Mouse (Mus musculus): Measurements from ENCODE around the gene Tmcc3. TPM values are rescaled to one million over a fixed set of nuclear protein-coding genes. Genes with fewer than 3 reads are reported as not detected.

Tmcc3 gene
- polyA plus RNA-seq, 1 experiment from 2014 or later = 17.5 TPM

DNA sequence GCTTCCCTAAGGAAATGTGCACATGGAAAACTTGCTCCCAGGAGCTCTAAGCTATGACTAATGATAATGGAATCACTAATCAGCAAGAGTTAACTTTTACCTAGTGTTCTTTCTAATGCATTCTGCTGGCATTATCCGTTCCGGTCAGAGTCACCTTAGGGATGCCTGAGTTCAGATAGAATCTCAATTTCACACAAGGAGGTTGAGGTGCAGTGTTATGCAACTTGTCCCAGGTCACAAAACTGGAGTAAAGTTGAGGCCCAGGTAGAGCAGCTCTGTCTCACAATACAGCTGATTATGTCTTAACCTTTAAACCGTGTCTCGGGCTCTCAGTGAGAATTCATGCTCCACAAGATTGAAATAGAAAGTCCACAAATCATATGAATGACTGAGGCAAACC is 177.8 kb downstream of the Tmcc3 start:
- Histone ChIP-seq H3K9me3 (no peaks in the 10 kb centered on the region), H3K4me1 (peaks cover 10% of the 10 kb centered on the region), H3K4me2 (no peak overlapping the region), H3K9ac (no peak overlapping the region), H3K4me3 (no peak overlapping the region), H3K27ac (no peak overlapping the region), H3K36me3 (no peaks in the 10 kb centered on the region), H3K27me3 (no peaks in the 10 kb centered on the region)
- no peak for ATAC-seq (ENCODE audit: insufficient number of reproducible peaks, low FRiP score, low TSS enrichment, low read depth)
- WGBS = 64% methylated on average over 4 of the region's 4 CpGs

DNA sequence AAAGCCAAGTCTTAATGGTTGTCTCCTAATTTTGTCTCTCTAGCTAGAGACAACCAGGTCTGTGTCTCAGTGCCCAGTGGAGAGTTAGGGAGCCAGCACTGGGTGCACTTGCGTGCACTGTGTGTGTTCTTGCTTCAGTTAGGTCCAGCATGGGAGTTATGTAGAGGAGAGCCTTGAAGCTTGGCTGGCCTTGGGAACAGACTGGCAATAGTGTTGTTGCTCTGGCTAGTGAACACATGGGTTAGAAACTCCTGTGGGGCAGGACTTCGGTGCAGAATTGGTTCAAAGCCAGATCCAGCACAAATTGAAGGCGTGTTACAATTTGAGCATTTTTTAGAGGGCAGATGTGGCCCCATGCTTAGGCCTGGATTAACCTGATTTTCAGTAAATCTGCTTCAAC is 179.3 kb downstream of the Tmcc3 start:
- H3K9ac ChIP-seq = no peak overlapping the region
- no peak for ATAC-seq (ENCODE audit: insufficient number of reproducible peaks, low FRiP score, low TSS enrichment, low read depth)
- H3K4me2 ChIP-seq = no peak overlapping the region
- H3K36me3 ChIP-seq = no peaks in the 10 kb centered on the region
- H3K9me3 ChIP-seq = no peaks in the 10 kb centered on the region
- no peaks in the 10 kb centered on the region for H3K27me3 ChIP-seq
- 53% methylated on average over 3 of the region's 3 CpGs for WGBS
- H3K4me1 ChIP-seq = peaks cover 15% of the 10 kb centered on the region
- H3K4me3 ChIP-seq = no peak overlapping the region
- H3K27ac ChIP-seq = no peak overlapping the region

DNA sequence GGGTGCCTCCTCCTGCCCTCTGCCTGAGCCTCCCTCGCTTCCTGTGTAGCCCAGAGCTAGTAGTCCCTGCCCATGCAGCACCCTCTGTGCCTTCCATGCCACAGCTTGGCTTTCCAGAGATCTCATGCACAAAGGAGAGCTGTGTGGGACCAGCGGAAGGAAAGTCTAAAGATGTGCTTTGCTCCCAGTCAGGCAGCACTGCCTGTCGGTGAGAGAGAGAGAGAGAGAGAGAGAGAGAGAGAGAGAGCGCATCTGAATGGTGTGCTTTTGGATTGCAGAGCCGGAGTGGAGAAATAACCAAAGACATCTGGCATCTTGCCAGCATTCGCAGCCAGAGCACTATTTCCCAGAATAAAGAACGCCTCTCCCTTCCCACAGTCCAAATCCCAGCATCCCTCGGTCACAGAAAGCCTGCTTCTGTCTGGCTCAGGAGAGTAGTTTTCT is 182.7 kb downstream of the Tmcc3 start:
- no peak overlapping the region for H3K4me3 ChIP-seq
- H3K4me1 ChIP-seq = peaks cover 19% of the 10 kb centered on the region
- no peak overlapping the region for H3K9ac ChIP-seq
- no peaks in the 10 kb centered on the region for H3K9me3 ChIP-seq
- 23% methylated on average over 8 of the region's 8 CpGs for WGBS
- no peak overlapping the region for H3K4me2 ChIP-seq
- no peaks in the 10 kb centered on the region for H3K36me3 ChIP-seq
- ATAC-seq (ENCODE audit: insufficient number of reproducible peaks, low FRiP score, low TSS enrichment, low read depth) = peak; percentile 37; the same call in 1 of the 2 replicates
- H3K27ac ChIP-seq = peak overlapping the region; percentile 48; the same call in 1 of the 2 replicates
- no peaks in the 10 kb centered on the region for H3K27me3 ChIP-seq

DNA sequence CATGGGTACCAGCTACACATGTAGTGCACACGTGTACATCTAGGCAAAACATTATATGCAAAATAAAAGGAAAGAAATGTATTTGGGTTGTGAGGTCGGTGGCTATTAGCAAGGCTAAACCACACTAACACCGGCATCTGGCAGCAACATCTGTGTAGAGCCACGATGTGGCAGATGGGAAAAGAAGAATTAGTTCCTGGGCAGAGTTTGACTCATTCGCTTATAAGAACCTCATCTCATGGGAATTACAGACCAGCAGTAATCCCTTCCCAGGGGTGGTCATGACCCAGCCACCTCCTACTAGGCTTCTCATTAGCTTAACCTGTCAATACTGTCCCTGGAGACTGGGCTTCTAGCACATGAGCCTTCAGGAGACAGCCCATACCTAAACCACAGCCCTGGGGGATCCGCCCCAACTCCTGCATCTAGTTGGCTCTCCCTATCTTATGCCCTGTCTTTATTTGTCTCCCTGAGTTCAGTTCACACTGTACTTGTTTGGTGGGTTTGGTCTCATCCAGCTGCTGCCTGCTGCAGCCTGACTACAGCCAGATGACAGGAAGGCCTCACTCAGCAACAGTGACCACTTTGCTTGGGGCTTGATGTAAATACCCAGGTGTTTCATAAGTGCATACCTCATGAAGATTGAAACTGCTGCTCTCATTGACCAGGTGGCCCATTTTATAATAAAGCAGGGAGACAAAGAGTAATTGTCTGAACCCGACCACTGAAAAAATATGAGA is 183.9 kb downstream of the Tmcc3 start:
- Histone ChIP-seq H3K36me3 (no peaks in the 10 kb centered on the region), H3K9me3 (no peaks in the 10 kb centered on the region), H3K4me2 (no peak overlapping the region), H3K4me1 (peaks cover 27% of the 10 kb centered on the region), H3K27me3 (no peaks in the 10 kb centered on the region), H3K9ac (no peak overlapping the region), H3K4me3 (no peak overlapping the region), H3K27ac (no peak overlapping the region)
- 61% methylated on average over 7 of the region's 7 CpGs for WGBS
- ATAC-seq (ENCODE audit: insufficient number of reproducible peaks, low FRiP score, low TSS enrichment, low read depth) = no peak

DNA sequence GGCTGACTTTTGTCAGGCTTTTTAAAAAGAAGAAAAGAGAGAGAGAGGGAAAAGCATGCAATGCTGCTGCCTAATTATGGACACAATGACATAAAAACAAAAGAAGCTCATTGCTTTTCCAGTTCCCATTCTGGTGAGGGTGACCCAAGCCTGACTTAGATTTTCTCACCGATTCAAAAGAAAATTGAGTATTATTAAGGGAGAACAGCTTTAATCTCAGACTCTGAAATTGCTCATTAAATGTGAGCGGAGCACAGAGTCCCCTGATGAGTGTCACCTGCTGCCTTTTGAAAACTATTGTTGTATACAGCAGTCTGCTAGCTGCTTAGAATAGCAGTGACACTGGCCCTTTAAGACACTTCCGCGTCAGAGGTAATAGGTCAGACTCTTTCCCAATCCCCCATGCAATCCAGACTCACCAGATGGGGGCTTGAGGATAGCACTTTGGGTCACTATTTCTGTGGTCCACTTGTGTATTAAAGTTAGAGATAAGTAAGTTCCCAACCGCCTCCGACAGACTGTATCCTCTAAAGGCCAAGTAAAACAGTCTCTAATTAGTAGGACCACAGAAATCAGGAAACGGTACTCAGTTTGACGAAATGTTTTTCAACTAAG is 185.2 kb downstream of the Tmcc3 start:
- WGBS = 67% methylated on average over 8 of the region's 8 CpGs
- no peak overlapping the region for H3K4me3 ChIP-seq
- peaks cover 27% of the 10 kb centered on the region for H3K4me1 ChIP-seq
- H3K4me2 ChIP-seq = no peak overlapping the region
- no peaks in the 10 kb centered on the region for H3K9me3 ChIP-seq
- no peaks in the 10 kb centered on the region for H3K36me3 ChIP-seq
- no peak overlapping the region for H3K27ac ChIP-seq
- H3K27me3 ChIP-seq = no peaks in the 10 kb centered on the region
- H3K9ac ChIP-seq = no peak overlapping the region
- no peak for ATAC-seq (ENCODE audit: insufficient number of reproducible peaks, low FRiP score, low TSS enrichment, low read depth)

DNA sequence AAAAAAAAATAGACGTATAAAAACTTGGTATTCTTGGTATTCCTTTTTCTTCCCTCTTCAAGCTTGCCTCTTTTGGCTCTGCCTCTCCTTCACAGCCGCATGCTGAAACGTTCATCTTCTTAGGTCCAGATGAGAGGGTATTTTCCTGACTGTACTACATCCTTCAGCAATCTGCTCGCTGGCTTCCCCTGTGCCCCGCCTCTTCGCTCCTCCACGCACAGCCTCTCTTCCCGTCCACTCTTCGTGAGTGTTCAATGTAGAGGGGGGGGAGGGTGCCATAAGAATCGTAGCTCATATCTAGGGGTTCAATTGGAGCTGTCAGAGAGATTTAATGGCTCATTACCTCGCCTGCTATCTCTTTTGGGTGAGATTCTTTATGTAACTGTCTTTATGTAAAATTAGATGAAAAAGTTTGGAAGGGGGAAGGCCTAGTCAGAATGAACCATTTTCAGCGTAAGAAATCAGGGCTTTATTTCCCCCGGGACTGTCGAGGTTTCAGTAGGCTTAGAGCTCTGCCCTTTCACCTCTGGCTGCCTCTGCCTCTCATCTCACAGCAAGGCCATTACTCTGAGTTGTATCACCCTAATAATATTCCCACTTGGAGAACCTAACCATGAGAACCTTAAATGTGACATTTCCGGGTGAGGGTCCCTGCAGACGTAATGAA is 188.6 kb downstream of the Tmcc3 start:
- Histone ChIP-seq H3K9me3 (no peaks in the 10 kb centered on the region), H3K27me3 (no peaks in the 10 kb centered on the region), H3K36me3 (no peaks in the 10 kb centered on the region), H3K4me1 (peaks cover 18% of the 10 kb centered on the region), H3K27ac (peak overlapping the region; percentile 69; the same call in 1 of the 2 replicates), H3K4me2 (0 out of 2 replicates have a peak overlapping the region, but pooled peaks have one; percentile 3), H3K9ac (no peak overlapping the region), H3K4me3 (no peak overlapping the region)
- 25% methylated on average over 16 of the region's 16 CpGs for WGBS
- peak; percentile 50; the same call in 1 of the 2 replicates for ATAC-seq (ENCODE audit: insufficient number of reproducible peaks, low FRiP score, low TSS enrichment, low read depth)

DNA sequence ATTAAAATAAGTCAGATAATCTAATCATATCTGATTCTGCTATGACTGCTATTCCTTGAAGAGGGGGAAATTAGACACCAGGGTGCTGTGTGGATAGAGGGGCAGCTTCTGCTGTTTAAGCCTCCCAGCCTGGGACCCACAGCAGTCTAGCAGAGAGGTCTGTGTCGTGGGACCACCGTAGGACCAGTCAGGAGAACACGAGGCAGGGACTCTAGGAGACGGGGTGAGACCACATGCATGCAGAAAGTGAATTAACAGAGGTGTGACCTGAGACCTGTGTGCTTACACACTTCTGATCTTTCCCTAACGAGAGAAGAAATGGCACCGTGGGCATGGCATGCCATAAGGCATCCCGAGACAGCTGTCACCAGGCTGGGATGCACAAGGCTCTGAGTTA is 189.1 kb downstream of the Tmcc3 start:
- no peaks in the 10 kb centered on the region for H3K36me3 ChIP-seq
- no peak overlapping the region for H3K9ac ChIP-seq
- no peaks in the 10 kb centered on the region for H3K27me3 ChIP-seq
- 66% methylated on average over 7 of the region's 7 CpGs for whole genome bisulfite sequencing
- ATAC-seq (ENCODE audit: insufficient number of reproducible peaks, low FRiP score, low TSS enrichment, low read depth) = no peak
- no peaks in the 10 kb centered on the region for H3K9me3 ChIP-seq
- no peak overlapping the region for H3K4me2 ChIP-seq
- H3K4me3 ChIP-seq = no peak overlapping the region
- H3K4me1 ChIP-seq = peaks cover 19% of the 10 kb centered on the region
- no peak overlapping the region; the same call in 1 of the 2 replicates for H3K27ac ChIP-seq

DNA sequence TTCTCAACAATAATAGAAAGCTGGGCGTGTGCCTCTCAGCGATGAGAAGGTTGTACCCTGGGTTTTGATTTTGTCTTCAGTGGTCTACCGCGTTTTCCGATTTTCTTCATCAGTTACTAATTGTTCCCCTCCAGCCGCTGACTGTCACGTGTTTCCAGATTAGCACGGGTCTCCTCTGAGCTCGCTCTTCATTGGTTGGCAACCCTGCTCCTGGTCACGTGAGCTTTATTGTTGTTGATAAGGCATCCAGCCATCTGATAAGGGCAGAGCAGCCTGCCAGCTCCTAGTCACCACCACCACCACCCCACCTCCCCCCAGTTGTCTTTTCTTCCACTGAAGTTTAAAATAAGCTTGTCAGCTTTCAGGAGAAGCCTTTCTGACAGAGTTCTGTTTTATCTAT is 190.0 kb downstream of the Tmcc3 start:
- no peak overlapping the region for H3K9ac ChIP-seq
- peaks cover 11% of the 10 kb centered on the region for H3K4me1 ChIP-seq
- WGBS = 79% methylated on average over 10 of the region's 10 CpGs
- no peak overlapping the region for H3K4me3 ChIP-seq
- no peaks in the 10 kb centered on the region for H3K36me3 ChIP-seq
- H3K9me3 ChIP-seq = no peaks in the 10 kb centered on the region
- no peak for ATAC-seq (ENCODE audit: insufficient number of reproducible peaks, low FRiP score, low TSS enrichment, low read depth)
- H3K27me3 ChIP-seq = no peaks in the 10 kb centered on the region
- H3K4me2 ChIP-seq = no peak overlapping the region
- no peak overlapping the region for H3K27ac ChIP-seq

DNA sequence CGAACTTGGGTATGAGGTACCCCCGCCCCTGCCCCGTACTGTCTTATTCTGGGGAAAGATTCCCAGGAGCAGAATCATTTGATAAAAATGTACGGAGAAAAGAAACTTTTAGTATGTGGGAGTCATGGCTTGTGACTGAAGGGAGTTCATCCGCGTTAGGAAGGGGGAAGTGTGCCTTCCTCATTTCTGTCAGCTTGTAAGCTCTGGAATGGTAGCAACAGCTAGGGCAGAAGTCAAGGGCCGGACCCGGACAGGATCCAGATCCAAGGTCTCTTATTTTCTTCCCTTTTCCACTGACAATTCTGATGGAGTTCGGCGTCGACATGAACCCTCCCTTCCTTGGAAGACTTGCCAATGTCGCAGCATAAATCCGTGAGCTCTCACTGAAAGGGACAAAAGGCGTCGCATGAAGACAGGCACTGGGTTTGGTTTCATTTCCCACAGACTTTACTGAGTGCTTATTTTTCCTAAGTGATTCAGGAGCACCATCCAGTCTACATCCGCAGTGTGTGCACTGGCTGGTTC is 193.6 kb downstream of the Tmcc3 start:
- Histone ChIP-seq H3K9ac (no peak overlapping the region), H3K4me3 (no peak overlapping the region), H3K36me3 (no peaks in the 10 kb centered on the region), H3K9me3 (no peaks in the 10 kb centered on the region), H3K27me3 (no peaks in the 10 kb centered on the region), H3K4me2 (no peak overlapping the region), H3K27ac (no peak overlapping the region; the same call in 1 of the 2 replicates), H3K4me1 (peaks cover 6% of the 10 kb centered on the region)
- 69% methylated on average over 16 of the region's 16 CpGs for WGBS
- no peak for ATAC-seq (ENCODE audit: insufficient number of reproducible peaks, low FRiP score, low TSS enrichment, low read depth)

DNA sequence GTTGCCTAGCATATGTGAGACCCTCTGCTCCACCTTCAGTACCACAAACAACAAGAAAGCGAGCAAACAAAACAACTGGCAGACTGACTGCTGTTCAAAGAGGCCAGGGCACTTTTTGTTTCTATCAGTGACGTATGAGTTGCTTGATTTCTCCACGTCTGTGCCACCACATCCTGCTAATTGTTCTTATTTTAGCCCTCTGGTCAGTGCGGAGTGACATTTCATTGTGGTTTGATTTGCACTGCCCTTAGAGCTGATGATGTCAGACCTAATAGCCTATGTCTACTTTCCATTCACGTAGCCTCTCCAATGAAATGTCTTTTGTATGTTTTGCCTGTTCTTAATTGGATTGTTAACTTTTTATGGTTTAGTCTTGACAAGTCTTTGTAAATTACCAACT is 197.1 kb downstream of the Tmcc3 start:
- Histone ChIP-seq H3K4me3 (no peak overlapping the region), H3K27ac (no peak overlapping the region), H3K4me1 (0 out of 2 replicates have a peak, but pooled peaks cover 3% of the 10 kb centered on the region), H3K9ac (no peak overlapping the region), H3K9me3 (no peaks in the 10 kb centered on the region), H3K27me3 (no peaks in the 10 kb centered on the region), H3K4me2 (no peak overlapping the region), H3K36me3 (no peaks in the 10 kb centered on the region)
- ATAC-seq (ENCODE audit: insufficient number of reproducible peaks, low FRiP score, low TSS enrichment, low read depth) = no peak
- whole genome bisulfite sequencing = 58% methylated on average over 5 of the region's 5 CpGs

DNA sequence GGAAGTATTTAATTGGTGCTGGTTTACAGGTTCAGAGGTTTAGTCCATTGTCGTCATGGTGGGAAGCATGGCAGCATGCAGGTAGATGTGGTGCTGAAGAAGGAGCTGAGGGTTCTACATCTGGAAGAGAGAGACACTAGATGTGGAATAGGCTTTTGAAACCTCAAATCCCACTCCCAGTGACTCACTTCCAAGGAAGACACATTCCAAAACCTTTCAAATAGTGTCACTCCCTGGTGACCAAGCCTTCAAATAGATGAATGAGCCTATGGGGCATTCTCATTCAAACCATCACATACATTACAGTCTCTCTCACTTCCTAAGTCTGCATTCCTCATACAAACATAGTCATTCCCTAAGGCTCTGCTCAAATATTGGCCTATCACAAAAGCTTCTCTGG is 201.0 kb downstream of the Tmcc3 start:
- H3K4me2 ChIP-seq = no peak overlapping the region
- H3K36me3 ChIP-seq = no peaks in the 10 kb centered on the region
- no peak overlapping the region for H3K27ac ChIP-seq
- no peak overlapping the region for H3K9ac ChIP-seq
- peaks cover 18% of the 10 kb centered on the region; the same call in 1 of the 2 replicates for H3K4me1 ChIP-seq
- no peaks in the 10 kb centered on the region for H3K9me3 ChIP-seq
- no peak overlapping the region for H3K4me3 ChIP-seq
- H3K27me3 ChIP-seq = peaks cover 9% of the 10 kb centered on the region; the same call in 1 of the 2 replicates
- no peak for ATAC-seq (ENCODE audit: insufficient number of reproducible peaks, low FRiP score, low TSS enrichment, low read depth)
- 87% methylated on average over 1 of the region's 1 CpGs for WGBS

DNA sequence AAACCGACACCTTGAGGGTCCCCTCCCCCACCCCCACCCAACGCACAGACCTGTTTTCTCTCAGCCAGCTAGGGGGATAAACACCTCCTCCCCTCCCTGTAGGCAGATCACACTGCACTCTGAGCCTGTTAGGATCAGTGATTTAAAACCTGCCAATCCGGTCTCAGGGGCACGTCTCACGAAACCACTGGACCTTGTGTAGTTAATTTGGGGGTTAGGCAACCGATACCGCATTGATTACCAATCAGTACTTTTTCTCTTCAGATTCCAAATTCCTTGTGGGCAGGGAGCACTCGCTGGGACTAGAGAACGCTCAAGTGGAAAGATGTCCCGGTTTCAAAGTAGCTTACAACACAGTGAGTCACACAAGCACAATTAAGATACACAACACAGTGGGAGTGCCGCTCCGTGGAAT is 202.3 kb downstream of the Tmcc3 start:
- ATAC-seq (ENCODE audit: insufficient number of reproducible peaks, low FRiP score, low TSS enrichment, low read depth) = no peak
- no peak overlapping the region for H3K9ac ChIP-seq
- H3K4me3 ChIP-seq = peak overlapping the region; percentile 78
- peaks cover 18% of the 10 kb centered on the region; the same call in 1 of the 2 replicates for H3K4me1 ChIP-seq
- 3% methylated on average over 12 of the region's 12 CpGs for WGBS
- H3K4me2 ChIP-seq = peak overlapping the region; percentile 89
- no peaks in the 10 kb centered on the region for H3K36me3 ChIP-seq
- H3K27ac ChIP-seq = peak overlapping the region; percentile 90
- H3K9me3 ChIP-seq = no peaks in the 10 kb centered on the region
- peaks cover 9% of the 10 kb centered on the region; the same call in 1 of the 2 replicates for H3K27me3 ChIP-seq

Data from limb, embryonic 15.5 days (tissue).